Mouse (Mus musculus): ENCODE measurements around the gene Nop56. TPM values are rescaled to one million over a fixed set of nuclear protein-coding genes. Genes with fewer than 3 reads are reported as not detected.

Nop56 gene
- 81.8 and 91.9 TPM in 2 replicates for polyA plus RNA-seq (2012; rRNA removed)

DNA sequence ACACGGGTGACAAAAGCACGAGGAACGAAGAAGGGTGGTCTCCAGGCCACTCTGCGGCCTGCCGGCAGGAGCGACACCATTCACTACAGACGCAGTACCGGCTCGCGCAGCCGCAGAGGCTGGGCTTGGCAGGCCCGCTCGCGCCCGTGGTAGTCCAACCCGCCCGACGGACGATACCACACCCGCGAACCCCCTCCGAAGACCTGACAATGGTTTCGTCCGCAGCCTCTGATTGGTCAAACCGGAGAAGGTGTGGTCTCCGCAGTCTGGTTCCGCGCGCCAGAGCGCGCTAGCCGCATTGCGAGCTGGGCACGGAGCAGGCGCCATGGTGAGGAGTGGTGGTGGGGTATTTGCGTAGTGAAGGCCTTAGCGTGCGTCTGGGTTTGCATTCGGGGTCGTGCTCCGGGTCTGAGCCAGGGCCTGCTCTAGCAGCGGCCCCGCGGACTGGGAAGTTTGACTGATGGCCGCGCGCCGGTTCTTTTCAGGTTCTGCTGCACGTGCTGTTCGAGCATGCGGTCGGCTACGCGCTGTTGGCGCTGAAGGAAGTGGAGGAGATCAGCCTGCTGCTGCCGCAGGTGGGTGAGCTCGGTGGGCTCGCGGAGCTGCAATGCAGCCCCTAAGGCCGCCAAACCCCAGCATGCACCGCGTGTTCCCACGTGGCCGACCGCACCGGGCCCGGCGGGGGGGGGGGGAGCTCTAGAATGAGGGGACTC lies at the start of gene Nop56:
TSS of gene Nop56 (plus strand) at position 282 of the 713 bp plus-strand sequence.

DNA sequence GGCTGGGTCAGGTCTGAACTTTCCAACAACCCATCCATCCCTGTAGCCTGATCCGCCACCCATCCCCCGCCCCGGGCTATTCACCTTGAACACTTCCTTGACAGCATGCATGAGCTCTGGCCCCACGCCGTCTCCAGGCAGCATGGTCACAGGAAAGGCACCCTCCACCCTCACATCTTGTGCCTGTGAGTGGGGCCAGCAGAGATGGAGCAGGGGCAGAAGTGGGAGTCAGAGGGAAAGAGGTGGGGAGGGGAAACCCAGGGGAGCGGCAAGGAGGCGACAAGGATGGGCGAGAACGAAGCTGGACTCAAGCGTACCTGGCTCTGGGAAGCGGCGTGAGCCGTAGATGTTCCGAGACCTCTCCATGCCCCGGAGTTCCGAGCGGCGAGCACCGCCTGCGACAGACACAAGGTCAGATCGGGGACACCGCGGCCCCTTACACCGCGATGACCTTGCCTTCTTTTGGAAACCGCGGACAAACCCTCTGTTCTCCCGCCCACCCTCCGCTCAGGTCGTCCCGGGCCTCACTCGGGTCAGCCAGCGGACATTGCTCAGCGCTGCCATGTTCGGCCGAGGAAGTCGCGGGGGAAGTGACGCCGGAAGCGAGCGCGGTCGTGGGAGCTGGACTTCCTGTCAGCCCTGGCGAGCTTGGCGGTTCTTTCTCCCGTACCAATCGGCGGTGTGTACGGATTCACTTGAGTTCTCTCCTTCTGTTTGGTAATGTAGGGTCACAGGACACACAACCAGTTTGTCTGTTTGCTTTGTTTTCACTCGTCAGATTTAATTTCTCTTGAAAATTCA lies 9.8 kb downstream of the Nop56 start, which contains the start of gene Idh3b:
TSS of gene Idh3b (minus strand) at position 694 of the 801 bp plus-strand sequence.

DNA sequence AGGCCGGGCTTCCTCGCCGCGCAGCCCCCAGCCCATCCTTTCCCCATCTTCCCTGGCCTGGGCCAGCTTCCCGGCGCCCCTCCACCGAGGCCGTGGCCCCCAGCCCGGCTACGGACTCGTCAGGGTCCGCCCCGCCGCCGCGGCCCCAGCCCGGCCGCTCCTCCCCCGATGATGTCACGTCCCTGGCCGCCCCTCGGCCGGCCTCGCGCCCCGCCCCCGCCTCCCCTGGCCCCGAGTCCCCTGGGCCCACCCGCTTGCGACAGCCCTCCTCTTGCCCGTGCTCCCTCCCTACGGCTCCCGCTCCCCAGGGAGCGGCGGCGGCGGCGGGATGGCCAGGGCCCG lies 20.7 kb downstream of the Nop56 start, which contains the start of gene Ebf4:
TSS of gene Ebf4 (plus strand) at position 234 of the 342 bp plus-strand sequence.

Other genes with a start within 250 kb of the Nop56 start
- 0.03 and 0.05 TPM in 2 replicates for gene Tgm6, start 162.0 kb upstream of the Nop56 start, polyA plus RNA-seq (2012; rRNA removed)
- gene Snrpb, start 95.0 kb upstream of the Nop56 start, polyA plus RNA-seq (2012; rRNA removed) = 465 and 640 TPM in 2 replicates
- gene Tmc2, start 79.2 kb upstream of the Nop56 start, polyA plus RNA-seq (2012; rRNA removed) = 0.05 TPM in 2 replicates
- gene Idh3b, start 10.1 kb downstream of the Nop56 start, polyA plus RNA-seq (2012; rRNA removed) = 222 and 234 TPM in 2 replicates
- gene Ebf4, start 20.7 kb downstream of the Nop56 start, polyA plus RNA-seq (2012; rRNA removed) = 35.1 and 36.5 TPM in 2 replicates
- gene Cpxm1, start 123.1 kb downstream of the Nop56 start, polyA plus RNA-seq (2012; rRNA removed) = 72.1 and 79.1 TPM in 2 replicates
- not detected in 2 replicates for gene Gm28372, start 130.8 kb downstream of the Nop56 start, polyA plus RNA-seq (2012; rRNA removed)
- 1.4 and 1.5 TPM in 2 replicates for gene 1700020A23Rik, start 130.8 kb downstream of the Nop56 start, polyA plus RNA-seq (2012; rRNA removed)
- not detected in 2 replicates for gene Tmem239, start 132.0 kb downstream of the Nop56 start, polyA plus RNA-seq (2012; rRNA removed)
- 76.6 and 103 TPM in 2 replicates for gene Vps16, start 149.9 kb downstream of the Nop56 start, polyA plus RNA-seq (2012; rRNA removed)
- 48.7 and 53.6 TPM in 2 replicates for gene Pced1a, start 150.3 kb downstream of the Nop56 start, polyA plus RNA-seq (2012; rRNA removed)
- gene Ptpra, start 175.8 kb downstream of the Nop56 start, polyA plus RNA-seq (2012; rRNA removed) = 80.8 and 97.9 TPM in 2 replicates

Data from ovary, adult 2 months (tissue).